Mouse (Mus musculus) bone marrow, adult 2 months (tissue): ENCODE data around the gene Ndufb4.

Source experiments
- CTCF ChIP-seq: fragments of 200-500 bp; IDR thresholded peaks from 2 replicates; pipeline ENCODE4 v1.5.1; 2011; ENCODE audit warnings: low read length, control low read depth; ENCODE audit not compliant: control insufficient read depth, insufficient read depth
- POLR2A ChIP-seq: fragments of 200-500 bp; IDR thresholded peaks from 2 replicates; pipeline ENCODE4 v1.6.1; 2011; ENCODE audit warnings: low read depth, mild to moderate bottlenecking, control low read depth, low read length, borderline replicate concordance; ENCODE audit not compliant: control insufficient read depth

DNA sequence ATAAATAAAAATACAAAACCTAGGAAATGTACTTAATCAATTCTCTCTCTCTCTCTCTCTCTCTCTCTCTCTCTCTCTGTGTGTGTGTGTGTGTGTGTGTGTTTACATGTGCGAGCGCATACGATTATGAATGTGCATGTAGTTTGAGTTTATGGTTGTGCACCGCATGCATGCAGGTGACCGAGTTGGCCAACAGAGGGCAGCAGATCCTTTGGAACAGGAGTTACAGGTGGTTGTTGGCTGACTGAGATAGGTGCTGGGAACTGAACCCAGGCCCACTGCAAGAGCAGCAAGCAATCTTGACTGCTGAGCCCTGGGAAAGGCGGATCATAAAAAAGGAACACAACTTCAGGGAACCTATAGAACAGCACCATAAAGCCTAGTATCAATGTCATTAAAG is 44.5 kb upstream of the Ndufb4 start:
- no peak for TF ChIP-seq POLR2A
- peak; percentile 30; the same call in 1 of the 2 replicates for TF ChIP-seq CTCF
